Mouse (Mus musculus) midbrain, embryonic 16.5 days (tissue): ENCODE results near the gene P2ry13. TPM values are rescaled to one million over a fixed set of nuclear protein-coding genes. Genes with fewer than 3 reads are reported as not detected.

Experiments used
- polyA plus RNA-seq: library from polyadenylated mRNA; unstranded; fragments of >200 nt; fragmentation: Nextera tagmentation; extraction: Ambion mirVana; gene quantifications from 2 replicates; pipeline ENCODE4 v1.2.1, GENCODE M21; 2015

P2ry13 gene
- polyA plus RNA-seq, 1 experiment from 2014 or later, result 1.2 TPM

Other genes starting within 250 kb of the P2ry13 start
- 4.5 and 4.6 TPM in 2 replicates for gene Med12l, start 205.1 kb downstream of the P2ry13 start, polyA plus RNA-seq
- 1.2 and 1.5 TPM in 2 replicates for gene Gpr171, start 109.1 kb downstream of the P2ry13 start, polyA plus RNA-seq
- 4.0 and 4.7 TPM in 2 replicates for gene P2ry14, start 57.3 kb downstream of the P2ry13 start, polyA plus RNA-seq
- gene Gpr87, start 15.8 kb downstream of the P2ry13 start, polyA plus RNA-seq, result 0.14 TPM in 1 of 2 replicates, not detected in the other
- gene P2ry12, start 52.0 kb upstream of the P2ry13 start, polyA plus RNA-seq, result 4.9 and 6.4 TPM in 2 replicates
- 2.9 and 3.1 TPM in 2 replicates for gene Igsf10, start 133.5 kb upstream of the P2ry13 start, polyA plus RNA-seq